Mouse (Mus musculus) small intestine, adult 2 months (tissue): ENCODE data around the gene Maml2.

Experiments
- CTCF ChIP-seq: fragments of 200-500 bp; IDR thresholded peaks from 2 replicates; pipeline ENCODE4 v1.5.1; 2012; ENCODE audit warnings: low read depth, mild to moderate bottlenecking, control low read depth, inconsistent platforms, low read length, moderate library complexity, mixed read lengths; ENCODE audit not compliant: insufficient replicate concordance, insufficient read length; ENCODE audit errors: extremely low read depth
- POLR2A ChIP-seq: fragments of 200-500 bp; IDR thresholded peaks from 2 replicates; pipeline ENCODE4 v1.6.1; 2012; ENCODE audit warnings: low read depth, mild to moderate bottlenecking, control low read depth, inconsistent platforms, low read length, moderate library complexity

DNA sequence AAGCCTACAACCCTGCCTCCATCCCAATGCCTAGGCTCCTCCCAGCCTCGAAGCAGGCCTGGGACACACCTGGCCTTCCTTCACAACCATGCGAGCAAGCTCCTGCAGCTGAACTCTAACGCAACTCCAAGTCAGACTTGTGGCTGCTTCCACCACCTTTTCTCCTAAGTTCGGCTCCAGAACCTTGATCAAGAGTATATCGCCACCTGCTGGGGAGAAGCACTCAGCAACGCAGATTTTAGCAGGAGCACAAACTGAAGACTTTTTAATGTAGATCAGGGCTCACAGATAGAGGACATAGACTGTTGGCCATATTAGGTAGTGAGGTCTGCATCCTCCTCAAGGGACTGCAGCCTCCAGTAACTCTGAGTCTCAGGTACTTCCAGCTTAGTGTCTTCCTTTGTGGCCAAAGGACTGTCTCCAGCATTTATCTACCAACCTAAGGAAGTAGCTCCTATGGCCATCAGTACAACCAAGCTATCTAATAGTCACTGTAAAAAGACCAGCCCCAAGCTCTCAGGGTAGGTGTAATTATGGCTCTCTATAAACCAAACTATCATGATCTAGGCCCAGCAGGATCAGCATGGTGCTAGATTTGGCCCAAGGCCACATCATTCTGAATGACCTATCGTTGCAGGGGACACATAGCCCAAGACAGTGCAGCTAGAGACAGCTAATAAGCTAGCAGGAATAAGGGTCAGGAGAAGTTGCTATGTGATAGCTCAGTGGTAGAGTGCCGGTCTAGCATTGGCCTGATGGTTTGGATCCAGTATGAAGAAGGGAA is 418.8 kb downstream of the Maml2 start:
- peak; percentile 73; the same call in 1 of the 2 replicates for TF ChIP-seq CTCF
- TF ChIP-seq POLR2A, result no peak
